Mouse (Mus musculus) forebrain, embryonic 11.5 days (tissue): Measurements from ENCODE around the gene Prpf19. TPM values are rescaled to one million over a fixed set of nuclear protein-coding genes. Genes with fewer than 3 reads are reported as not detected.

Experiments
- ATAC-seq: fragments of 200-750 bp; cut with Nextera tagmentation; replicated peaks from 2 replicates; pipeline ENCODE4 v1.8.0; 2017; ENCODE audit warnings: moderate TSS enrichment; ENCODE audit not compliant: low FRiP score
- DNase-seq: peaks from one replicate; pipeline ENCODE4 v3.0.0-alpha.2; 2017; ENCODE audit warnings: low spot score
- H3K27ac ChIP-seq: fragments of 300-500 bp; sonication (generic); 2 replicates; pipeline ENCODE4 v1.5.1; 2014; ENCODE audit warnings: low read depth, low read length
- H3K27me3 ChIP-seq: fragments of 300-500 bp; sonication (generic); 2 replicates; pipeline ENCODE4 v1.6.1; 2014; ENCODE audit warnings: mild to moderate bottlenecking, low read length, mixed read lengths; ENCODE audit not compliant: control insufficient read depth, insufficient read depth
- H3K36me3 ChIP-seq: fragments of 300-500 bp; sonication (generic); 2 replicates; pipeline ENCODE4 v1.6.1; 2014; ENCODE audit warnings: mild to moderate bottlenecking, low read length, moderate library complexity, mixed read lengths; ENCODE audit not compliant: control insufficient read depth, insufficient read depth
- H3K4me1 ChIP-seq: fragments of 300-500 bp; sonication (generic); replicated peaks from 2 replicates; pipeline ENCODE4 v1.6.1; 2014; ENCODE audit warnings: low read length, mixed read lengths; ENCODE audit not compliant: control insufficient read depth, insufficient read depth
- H3K4me2 ChIP-seq: fragments of 300-500 bp; sonication (generic); 2 replicates; pipeline ENCODE4 v1.6.1; 2014; ENCODE audit warnings: low read depth, mild to moderate bottlenecking, low read length, moderate library complexity, mixed read lengths; ENCODE audit not compliant: severe bottlenecking
- H3K4me3 ChIP-seq: fragments of 300-500 bp; sonication (generic); 2 replicates; pipeline ENCODE4 v1.5.1; 2014; ENCODE audit warnings: low read depth, low read length
- H3K9ac ChIP-seq: fragments of 300-500 bp; sonication (generic); 2 replicates; pipeline ENCODE4 v1.6.1; 2014; ENCODE audit warnings: low read length
- H3K9me3 ChIP-seq: fragments of 300-500 bp; sonication (generic); 2 replicates; pipeline ENCODE4 v1.6.1; 2016; ENCODE audit warnings: low read length, mixed read lengths; ENCODE audit not compliant: control insufficient read depth
- WGBS: fragments of 180-500 bp; shearing (Covaris S2); extraction: QIAGEN DNeasy Blood & Tissue Kit; methylation state at CpG from one replicate; pipeline ENCODE4 v1.1.7; 2014; 5-methylcytosine and 5-hydroxymethylcytosine counted together
- polyA plus RNA-seq: library from polyadenylated mRNA; unstranded; fragments of >200 nt; fragmentation: Nextera tagmentation; extraction: Ambion mirVana; gene quantifications from 2 replicates; pipeline ENCODE4 v1.2.1, GENCODE M21; 2014

Prpf19 gene
- polyA plus RNA-seq, 1 experiment from 2014 or later, result 55.5 TPM

- Histone ChIP-seq H3K4me3 (no peak overlapping the region), H3K4me1 (no peaks in the 10 kb centered on the region), H3K27me3 (no peaks in the 10 kb centered on the region), H3K4me2 (no peak overlapping the region), H3K9ac (no peak overlapping the region), H3K9me3 (no peaks in the 10 kb centered on the region), H3K27ac (no peak overlapping the region), H3K36me3 (no peaks in the 10 kb centered on the region)
- 88% methylated on average over 10 of the region's 10 CpGs for WGBS
- DNase-seq (no peak), ATAC-seq (no peak)
Measured at GRCm38 (mm10) chr19:10918321-10918991, 23.4 kb downstream of the Prpf19 start.

DNA sequence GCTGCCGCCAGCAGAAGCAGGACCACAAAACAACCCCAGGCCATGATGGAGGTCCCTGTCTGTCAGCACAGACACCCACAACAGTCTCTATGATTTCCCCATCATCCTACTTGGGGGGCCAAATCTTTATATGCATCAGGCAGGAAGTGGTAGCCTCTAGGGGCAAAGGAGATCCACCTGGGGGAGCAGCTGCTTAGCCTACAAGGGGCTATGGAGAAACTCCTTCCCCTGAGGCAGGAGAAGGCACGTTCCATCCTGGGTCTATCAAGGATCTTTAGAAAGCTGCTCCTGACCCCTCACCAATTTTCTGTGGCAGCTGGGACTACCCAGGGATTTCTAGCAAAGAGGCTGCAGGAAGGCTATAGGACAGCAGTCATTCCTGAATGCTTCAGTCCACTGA, 25.5 kb downstream of the Prpf19 start, which contains the start of gene Zp1:
Gene Zp1, minus strand, starts transcription at position 101 of the 400 bp plus-strand sequence.
- Histone ChIP-seq H3K4me1 (no peaks in the 10 kb centered on the region), H3K9me3 (no peaks in the 10 kb centered on the region), H3K27ac (no peak within 1 kb of the TSS), H3K4me3 (no peak within 1 kb of the TSS), H3K27me3 (no peaks in the 10 kb centered on the region), H3K4me2 (no peak within 1 kb of the TSS), H3K9ac (no peak within 1 kb of the TSS), H3K36me3 (no peaks in the 10 kb centered on the region)
- no peak for DNase-seq
- ATAC-seq, result no peak
- WGBS, result 61% methylated on average over 2 of the region's 2 CpGs

DNA sequence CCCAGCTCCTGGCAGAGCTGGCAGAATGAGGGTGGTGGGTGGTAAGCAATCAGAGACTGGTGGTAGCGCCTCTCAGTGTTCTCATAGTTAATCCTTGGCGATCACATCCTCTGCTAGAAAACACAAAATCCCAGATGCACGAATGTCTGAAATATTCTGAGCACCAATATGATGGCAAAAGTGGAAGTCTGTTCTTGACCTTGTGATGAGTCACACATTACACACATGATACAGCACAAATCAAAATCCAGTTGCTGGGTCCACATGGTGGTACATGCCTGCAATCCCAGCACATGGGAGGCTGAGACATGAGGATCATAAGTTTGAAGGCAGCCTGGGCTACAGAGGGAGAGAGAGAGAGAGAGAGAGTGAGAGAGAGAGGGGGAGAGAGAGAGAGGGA, 26.0 kb downstream of the Prpf19 start:
- Histone ChIP-seq H3K4me1 (no peaks in the 10 kb centered on the region), H3K9me3 (no peaks in the 10 kb centered on the region), H3K4me3 (no peak overlapping the region), H3K36me3 (no peaks in the 10 kb centered on the region), H3K9ac (no peak overlapping the region), H3K4me2 (no peak overlapping the region), H3K27me3 (no peaks in the 10 kb centered on the region), H3K27ac (no peak overlapping the region)
- WGBS, result 80% methylated on average over 3 of the region's 3 CpGs
- no peak for DNase-seq
- ATAC-seq, result no peak

DNA sequence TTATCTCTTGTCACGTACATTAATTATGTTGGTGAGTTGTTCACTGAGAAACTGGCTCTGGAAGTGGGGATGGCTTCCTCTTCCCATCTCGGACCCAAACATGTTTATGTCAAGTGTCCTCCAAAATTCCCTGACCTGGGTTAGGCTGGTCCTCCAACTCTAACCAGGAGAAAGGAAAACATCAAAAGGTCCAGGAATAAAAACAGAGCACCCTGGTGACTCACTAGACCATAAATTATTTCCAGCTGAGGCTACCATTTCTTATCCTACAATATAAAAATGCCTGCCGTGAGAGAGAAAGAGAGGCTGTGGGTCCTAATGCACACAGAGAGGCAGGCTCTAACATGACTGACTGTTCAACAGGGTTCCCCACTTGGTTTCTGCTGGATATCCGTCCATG, 29.2 kb downstream of the Prpf19 start:
- DNase-seq, result no peak
- 62% methylated on average over 4 of the region's 4 CpGs for WGBS

DNA sequence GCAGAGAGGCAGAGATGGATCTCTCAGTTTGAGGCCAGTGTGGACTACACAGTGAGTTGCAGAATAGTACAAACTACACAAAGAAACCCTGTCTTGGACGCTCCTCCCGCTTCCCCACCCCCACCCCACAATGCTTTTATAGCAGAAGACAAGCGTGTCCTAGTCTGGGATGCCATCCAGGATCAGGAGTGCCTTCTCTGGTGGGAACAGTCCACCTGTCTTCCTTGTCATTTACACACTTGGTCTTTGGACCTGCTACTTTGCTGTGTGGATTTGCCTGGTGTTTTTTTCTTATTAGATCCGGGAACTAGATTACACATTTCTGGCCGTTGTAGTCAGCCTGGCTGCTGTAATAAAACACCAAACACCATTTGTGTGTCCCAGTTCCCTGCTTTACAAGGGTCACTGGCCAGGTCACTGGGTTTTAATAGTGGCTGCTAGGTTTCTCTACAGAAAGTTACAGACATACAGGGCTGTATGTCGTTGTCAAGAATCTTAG, 31.1 kb downstream of the Prpf19 start:
- no peak overlapping the region for H3K9ac ChIP-seq

More for the DNA sequence above, 29.2 kb downstream of the Prpf19 start:
- Histone ChIP-seq H3K9ac (no peak overlapping the region), H3K4me3 (no peak overlapping the region), H3K4me2 (no peak overlapping the region), H3K36me3 (no peaks in the 10 kb centered on the region), H3K9me3 (no peaks in the 10 kb centered on the region), H3K4me1 (no peaks in the 10 kb centered on the region; the same call in 1 of the 2 replicates), H3K27ac (no peak overlapping the region), H3K27me3 (no peaks in the 10 kb centered on the region)
- ATAC-seq, result no peak

GRCm38 (mm10) chr19:10926666-10927065, 31.6 kb downstream of the Prpf19 start:
- no peaks in the 10 kb centered on the region for H3K27me3 ChIP-seq
- H3K9ac ChIP-seq, result no peak overlapping the region
- H3K27ac ChIP-seq, result no peak overlapping the region
- H3K9me3 ChIP-seq, result no peaks in the 10 kb centered on the region
- ATAC-seq (no peak), DNase-seq (no peak)
- H3K36me3 ChIP-seq, result no peaks in the 10 kb centered on the region
- WGBS, result 37% methylated on average over 4 of the region's 4 CpGs
- no peak overlapping the region for H3K4me3 ChIP-seq
- no peaks in the 10 kb centered on the region; the same call in 1 of the 2 replicates for H3K4me1 ChIP-seq
- H3K4me2 ChIP-seq, result no peak overlapping the region

More for the DNA sequence above, 31.1 kb downstream of the Prpf19 start:
- Histone ChIP-seq H3K4me2 (no peak overlapping the region), H3K27me3 (no peaks in the 10 kb centered on the region), H3K4me1 (no peaks in the 10 kb centered on the region; the same call in 1 of the 2 replicates), H3K9me3 (no peaks in the 10 kb centered on the region), H3K4me3 (no peak overlapping the region), H3K36me3 (no peaks in the 10 kb centered on the region), H3K27ac (no peak overlapping the region)
- WGBS, result 25% methylated on average over 6 of the region's 6 CpGs
- ATAC-seq (no peak), DNase-seq (no peak)

- H3K27me3 ChIP-seq, result no peaks in the 10 kb centered on the region
- no peak overlapping the region for H3K9ac ChIP-seq
- 81% methylated on average over 2 of the region's 2 CpGs for WGBS
- no peaks in the 10 kb centered on the region; the same call in 1 of the 2 replicates for H3K4me1 ChIP-seq
- no peak for ATAC-seq
- no peak overlapping the region for H3K4me3 ChIP-seq
- H3K9me3 ChIP-seq, result no peaks in the 10 kb centered on the region
- H3K36me3 ChIP-seq, result no peaks in the 10 kb centered on the region
- H3K27ac ChIP-seq, result no peak overlapping the region
- H3K4me2 ChIP-seq, result no peak overlapping the region
- no peak for DNase-seq
Measured at GRCm38 (mm10) chr19:10930641-10931040, 35.6 kb downstream of the Prpf19 start.

DNA sequence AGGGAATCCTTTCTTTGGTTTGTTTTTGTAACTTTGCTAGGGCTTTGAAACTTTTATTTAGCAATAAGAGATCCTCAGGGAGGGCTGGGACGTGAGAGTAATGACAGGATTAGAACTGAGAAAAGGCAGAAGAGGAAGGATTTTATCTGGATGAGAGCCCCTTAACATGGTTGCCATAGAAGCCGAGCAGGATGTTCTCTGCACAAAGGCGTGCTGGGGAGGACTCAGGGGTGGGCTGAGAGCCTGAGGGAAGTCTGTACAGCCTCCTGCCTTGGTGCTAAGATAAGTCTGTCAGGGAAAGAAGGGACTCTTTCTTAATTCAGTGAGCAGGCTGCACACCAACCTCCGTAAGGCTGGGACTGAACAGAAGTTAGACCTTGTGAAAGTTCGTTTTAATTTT, 40.0 kb downstream of the Prpf19 start:
- Histone ChIP-seq H3K4me2 (no peak overlapping the region), H3K27me3 (no peaks in the 10 kb centered on the region), H3K4me3 (no peak overlapping the region), H3K9ac (no peak overlapping the region), H3K9me3 (no peaks in the 10 kb centered on the region), H3K4me1 (no peaks in the 10 kb centered on the region), H3K36me3 (no peaks in the 10 kb centered on the region), H3K27ac (no peak overlapping the region)
- DNase-seq (no peak), ATAC-seq (no peak)
- 28% methylated on average over 5 of the region's 5 CpGs for WGBS

DNA sequence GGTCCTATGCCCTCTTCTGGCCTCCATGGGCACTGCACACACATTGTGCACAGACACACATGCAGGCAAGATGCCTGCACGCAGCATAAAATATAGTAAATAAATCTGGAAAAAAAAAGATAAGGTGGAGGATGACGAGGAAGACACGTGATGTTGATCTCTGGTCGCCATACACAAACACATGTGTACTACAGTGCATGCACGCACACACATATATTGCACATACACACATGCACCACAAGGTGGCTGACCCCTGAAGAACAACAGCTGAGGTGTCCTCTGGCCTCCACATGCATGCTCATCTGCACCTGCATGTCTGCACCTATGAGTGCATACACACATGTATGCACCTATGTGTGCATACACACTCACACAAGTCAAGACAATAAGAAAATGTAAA, 41.0 kb downstream of the Prpf19 start:
- H3K36me3 ChIP-seq, result no peaks in the 10 kb centered on the region
- no peak overlapping the region for H3K27ac ChIP-seq
- no peak overlapping the region for H3K4me2 ChIP-seq
- ATAC-seq (no peak), DNase-seq (no peak)
- no peak overlapping the region for H3K4me3 ChIP-seq
- no peaks in the 10 kb centered on the region for H3K9me3 ChIP-seq
- no peaks in the 10 kb centered on the region for H3K27me3 ChIP-seq
- H3K9ac ChIP-seq, result no peak overlapping the region
- peaks cover 4% of the 10 kb centered on the region; the same call in 1 of the 2 replicates for H3K4me1 ChIP-seq
- WGBS, result 85% methylated on average over 5 of the region's 5 CpGs
